Mouse (Mus musculus): Measurements from ENCODE around the gene Ccdc146. TPM values are rescaled to one million over a fixed set of nuclear protein-coding genes. Genes with fewer than 3 reads are reported as not detected.

Ccdc146 gene
- polyA plus RNA-seq, 1 experiment from 2014 or later: 0.50 TPM

DNA sequence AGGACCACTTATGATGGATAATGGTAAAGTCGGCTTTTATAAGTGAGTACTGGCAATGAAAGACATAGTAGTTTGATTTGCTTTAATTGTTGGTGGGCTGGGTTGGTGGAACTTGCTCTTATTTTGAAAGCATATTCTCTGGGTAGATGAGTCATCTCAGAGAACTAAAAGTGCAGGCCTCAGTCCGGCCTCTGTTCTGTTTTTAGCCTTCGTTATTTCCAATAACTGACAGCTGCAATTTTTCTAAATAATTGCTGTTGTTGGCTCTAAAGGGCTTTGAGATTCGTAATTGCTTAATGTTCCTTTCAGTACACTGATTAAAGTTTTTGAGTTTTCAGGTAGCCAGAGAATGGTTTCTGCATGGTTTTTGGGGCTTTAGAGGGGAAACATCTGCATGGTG, 153.7 kb downstream of the Ccdc146 start:
- Histone ChIP-seq H3K9ac (no peak overlapping the region), H3K27me3 (no peaks in the 10 kb centered on the region), H3K4me3 (no peak overlapping the region), H3K27ac (no peak overlapping the region), H3K9me3 (replicated peaks) (no peaks in the 10 kb centered on the region), H3K36me3 (ENCODE audit: poor library complexity, severe bottlenecking) (no peaks in the 10 kb centered on the region), H3K4me1 (peaks cover 6% of the 10 kb centered on the region; the same call in 1 of the 2 replicates), H3K4me2 (no peak overlapping the region)
- ATAC-seq: no peak
- 51% methylated on average over 4 of the region's 4 CpGs for WGBS

- WGBS: 78% methylated on average over 5 of the region's 5 CpGs
- ATAC-seq: no peak
These were observed 155.0 kb downstream of the Ccdc146 start for GRCm38 (mm10) chr5:21269446-21269845.

GRCm38 (mm10) chr5:21267090-21267489, 157.4 kb downstream of the Ccdc146 start:
- H3K27ac ChIP-seq: no peak overlapping the region
- H3K9me3 ChIP-seq (replicated peaks): no peaks in the 10 kb centered on the region
- ATAC-seq: no peak
- H3K36me3 ChIP-seq (ENCODE audit: poor library complexity, severe bottlenecking): no peaks in the 10 kb centered on the region
- H3K4me2 ChIP-seq: no peak overlapping the region
- peaks cover 19% of the 10 kb centered on the region for H3K4me1 ChIP-seq
- no peak overlapping the region for H3K4me3 ChIP-seq
- H3K27me3 ChIP-seq: no peaks in the 10 kb centered on the region
- 84% methylated on average over 2 of the region's 2 CpGs for WGBS
- no peak overlapping the region for H3K9ac ChIP-seq

More at GRCm38 (mm10) chr5:21269446-21269845, 155.0 kb downstream of the Ccdc146 start:
- no peak overlapping the region for H3K4me2 ChIP-seq
- no peak overlapping the region for H3K27ac ChIP-seq
- no peaks in the 10 kb centered on the region for H3K9me3 ChIP-seq (replicated peaks)
- no peak overlapping the region for H3K9ac ChIP-seq
- H3K4me1 ChIP-seq: peaks cover 4% of the 10 kb centered on the region; the same call in 1 of the 2 replicates
- H3K4me3 ChIP-seq: no peak overlapping the region
- no peaks in the 10 kb centered on the region for H3K36me3 ChIP-seq (ENCODE audit: poor library complexity, severe bottlenecking)
- H3K27me3 ChIP-seq: no peaks in the 10 kb centered on the region

- no peak overlapping the region for H3K4me2 ChIP-seq
- no peak overlapping the region for H3K9ac ChIP-seq
- H3K27ac ChIP-seq: no peak overlapping the region
- 16% methylated on average over 4 of the region's 4 CpGs for WGBS
- H3K27me3 ChIP-seq: no peaks in the 10 kb centered on the region
- peaks cover 28% of the 10 kb centered on the region for H3K4me1 ChIP-seq
- H3K36me3 ChIP-seq (ENCODE audit: poor library complexity, severe bottlenecking): no peaks in the 10 kb centered on the region
- H3K4me3 ChIP-seq: no peak overlapping the region
- H3K9me3 ChIP-seq (replicated peaks): no peaks in the 10 kb centered on the region
- peak; percentile 76 for ATAC-seq
These were observed 159.4 kb downstream of the Ccdc146 start for GRCm38 (mm10) chr5:21265049-21265448.

GRCm38 (mm10) chr5:21264352-21265021, 160.0 kb downstream of the Ccdc146 start:
- H3K4me2 ChIP-seq: no peak overlapping the region
- peak overlapping the region; percentile 19; the same call in 1 of the 2 replicates for H3K27ac ChIP-seq
- H3K9me3 ChIP-seq (replicated peaks): no peaks in the 10 kb centered on the region
- ATAC-seq: peak; percentile 77
- H3K4me3 ChIP-seq: no peak overlapping the region
- H3K9ac ChIP-seq: no peak overlapping the region
- peaks cover 28% of the 10 kb centered on the region for H3K4me1 ChIP-seq
- H3K36me3 ChIP-seq (ENCODE audit: poor library complexity, severe bottlenecking): no peaks in the 10 kb centered on the region
- H3K27me3 ChIP-seq: no peaks in the 10 kb centered on the region
- 61% methylated on average over 8 of the region's 8 CpGs for WGBS

DNA sequence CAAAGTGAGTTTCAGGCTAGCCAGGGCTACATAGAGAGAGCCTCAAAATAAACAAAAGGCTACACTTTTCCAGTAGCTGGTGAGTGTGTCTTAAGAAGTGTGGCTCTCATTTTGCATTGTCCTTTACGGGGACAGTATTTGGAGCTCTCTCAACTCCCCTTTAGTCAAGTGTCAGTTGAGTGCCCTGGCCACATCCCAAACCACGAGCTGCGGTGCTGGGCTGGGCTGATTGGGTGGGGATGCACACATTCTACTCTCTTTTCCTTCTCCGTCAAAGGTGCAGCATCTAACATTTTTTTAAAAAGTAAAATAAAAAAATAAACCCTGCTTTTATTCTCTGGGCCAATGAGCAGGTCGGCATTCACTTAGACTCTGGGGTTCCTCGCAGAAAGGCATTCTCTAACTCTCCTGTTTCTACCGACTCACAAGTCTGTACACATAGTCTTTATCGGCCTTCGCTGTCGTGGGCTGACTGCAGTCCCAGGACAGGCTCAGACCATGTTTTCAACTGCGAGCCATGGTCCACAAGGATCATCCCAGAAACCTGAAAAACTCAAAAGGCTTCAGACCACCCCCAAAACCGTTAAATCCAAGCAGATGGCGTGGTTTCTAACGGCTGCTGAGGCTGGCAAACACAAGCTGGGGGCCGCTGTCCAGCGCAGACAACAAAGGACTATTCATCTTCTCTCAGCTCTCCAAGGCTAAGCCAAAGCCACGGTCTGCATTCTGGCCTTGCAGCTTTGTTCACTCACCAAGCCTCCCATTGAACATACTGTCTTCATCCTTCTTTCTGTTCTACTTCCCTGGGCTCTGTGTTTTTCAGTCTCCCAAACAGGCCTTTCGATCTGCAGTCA, 161.0 kb downstream of the Ccdc146 start:
- Histone ChIP-seq H3K9ac (no peak overlapping the region), H3K4me1 (peaks cover 28% of the 10 kb centered on the region), H3K27me3 (no peaks in the 10 kb centered on the region), H3K36me3 (ENCODE audit: poor library complexity, severe bottlenecking) (no peaks in the 10 kb centered on the region), H3K27ac (peak overlapping the region; percentile 60), H3K9me3 (replicated peaks) (no peaks in the 10 kb centered on the region), H3K4me3 (no peak overlapping the region), H3K4me2 (0 out of 2 replicates have a peak overlapping the region, but pooled peaks have one; percentile 7)
- ATAC-seq: peak; percentile 54
- WGBS: 29% methylated on average over 18 of the region's 18 CpGs

GRCm38 (mm10) chr5:21261202-21261844, 163.2 kb downstream of the Ccdc146 start:
- H3K4me1 ChIP-seq: peaks cover 28% of the 10 kb centered on the region
- H3K9me3 ChIP-seq (replicated peaks): no peaks in the 10 kb centered on the region
- WGBS: 53% methylated on average over 6 of the region's 6 CpGs
- no peaks in the 10 kb centered on the region for H3K36me3 ChIP-seq (ENCODE audit: poor library complexity, severe bottlenecking)
- ATAC-seq: no peak
- no peak overlapping the region for H3K4me3 ChIP-seq
- no peak overlapping the region for H3K4me2 ChIP-seq
- no peaks in the 10 kb centered on the region for H3K27me3 ChIP-seq
- H3K27ac ChIP-seq: no peak overlapping the region
- H3K9ac ChIP-seq: no peak overlapping the region

DNA sequence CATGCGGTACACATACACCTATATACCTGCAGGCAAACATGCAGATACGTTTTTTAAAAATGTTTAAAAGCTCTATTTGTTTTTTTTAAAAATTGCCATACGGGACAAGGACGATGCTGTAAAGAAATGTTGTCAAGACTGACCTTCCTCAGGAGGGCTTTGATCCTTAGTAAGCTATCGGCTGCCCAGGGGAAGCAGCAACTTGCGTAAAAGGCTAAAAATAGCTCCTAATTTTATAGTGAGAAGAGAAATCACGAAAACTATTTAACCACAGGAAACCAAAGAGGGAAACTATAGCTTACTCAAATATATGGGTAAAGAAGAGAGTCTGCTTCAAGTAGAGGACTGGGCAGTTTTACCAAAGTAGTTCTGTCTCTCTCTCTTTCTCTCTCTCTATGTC, 163.7 kb downstream of the Ccdc146 start:
- Histone ChIP-seq H3K9ac (no peak overlapping the region), H3K4me2 (no peak overlapping the region), H3K27me3 (no peaks in the 10 kb centered on the region), H3K9me3 (replicated peaks) (no peaks in the 10 kb centered on the region), H3K27ac (no peak overlapping the region), H3K36me3 (ENCODE audit: poor library complexity, severe bottlenecking) (no peaks in the 10 kb centered on the region), H3K4me1 (peaks cover 28% of the 10 kb centered on the region), H3K4me3 (no peak overlapping the region)
- no peak for ATAC-seq
- WGBS: 88% methylated on average over 7 of the region's 7 CpGs

GRCm38 (mm10) chr5:21257806-21258205, 166.7 kb downstream of the Ccdc146 start:
- H3K4me2 ChIP-seq: no peak overlapping the region
- 67% methylated on average over 6 of the region's 6 CpGs for WGBS
- H3K9ac ChIP-seq: no peak overlapping the region
- no peak overlapping the region for H3K27ac ChIP-seq
- H3K36me3 ChIP-seq (ENCODE audit: poor library complexity, severe bottlenecking): no peaks in the 10 kb centered on the region
- ATAC-seq: no peak
- H3K27me3 ChIP-seq: no peaks in the 10 kb centered on the region
- H3K4me3 ChIP-seq: no peak overlapping the region
- H3K4me1 ChIP-seq: peaks cover 13% of the 10 kb centered on the region; the same call in 1 of the 2 replicates
- no peaks in the 10 kb centered on the region for H3K9me3 ChIP-seq (replicated peaks)

DNA sequence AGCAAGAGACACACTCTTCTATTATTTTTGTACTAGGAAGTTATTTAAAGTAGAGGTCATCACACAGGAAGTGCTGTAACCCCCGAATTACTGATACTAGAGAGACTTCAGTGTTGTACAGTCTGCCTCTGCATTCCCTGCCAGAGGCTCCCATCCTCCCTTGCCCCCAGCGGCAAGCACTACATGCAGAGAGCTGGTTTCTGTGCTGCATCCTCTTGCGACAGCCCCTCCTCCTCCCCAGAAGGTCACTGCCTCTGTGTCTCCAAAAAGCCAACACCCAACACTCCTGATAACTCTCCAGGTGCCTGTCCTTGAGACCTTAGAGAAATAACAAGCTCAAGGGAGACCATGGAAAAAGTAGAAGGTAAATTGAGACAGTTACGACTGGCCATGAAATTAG, 167.4 kb downstream of the Ccdc146 start:
- WGBS: 67% methylated on average over 4 of the region's 4 CpGs

GRCm38 (mm10) chr5:21255551-21256132, 168.8 kb downstream of the Ccdc146 start:
- no peak for ATAC-seq
- Histone ChIP-seq H3K36me3 (ENCODE audit: poor library complexity, severe bottlenecking) (no peaks in the 10 kb centered on the region), H3K9me3 (replicated peaks) (no peaks in the 10 kb centered on the region), H3K27me3 (no peaks in the 10 kb centered on the region), H3K27ac (no peak overlapping the region), H3K4me3 (no peak overlapping the region), H3K4me2 (no peak overlapping the region), H3K9ac (no peak overlapping the region), H3K4me1 (no peaks in the 10 kb centered on the region)
- WGBS: 97% methylated on average over 5 of the region's 5 CpGs

More for the DNA sequence above, 167.4 kb downstream of the Ccdc146 start:
- Histone ChIP-seq H3K36me3 (ENCODE audit: poor library complexity, severe bottlenecking) (no peaks in the 10 kb centered on the region), H3K9me3 (replicated peaks) (no peaks in the 10 kb centered on the region), H3K4me2 (no peak overlapping the region), H3K4me3 (no peak overlapping the region), H3K27me3 (no peaks in the 10 kb centered on the region), H3K27ac (no peak overlapping the region), H3K9ac (no peak overlapping the region), H3K4me1 (peaks cover 9% of the 10 kb centered on the region; the same call in 1 of the 2 replicates)
- no peak for ATAC-seq

Measured in forebrain, embryonic 13.5 days (tissue).